In genomic region chr3:90693496-90693895, GRCm38 (mm10) we compare ENCODE assay signal across 25 mouse cellular contexts. TPM values are rescaled to one million over a fixed set of nuclear protein-coding genes. Genes with fewer than 3 reads are reported as not detected.
"Had no signal": no experiment of that assay in that cellular context is flagged by ENCODE, and none has a peak within 500 bp of the region (broad histone marks: within the 10 kb centered on the region; RNA-seq: fewer than 3 reads in every experiment).

No protein-coding gene starts in this region.

- H3K27me3 ChIP-seq: liver, embryonic 13.5 days; neural tube, embryonic 12.5 days; neural tube, embryonic 15.5 days; stomach, embryonic 15.5 days had no signal

- H3K4me2 ChIP-seq: liver, embryonic 13.5 days; lung, embryonic 14.5 days; neural tube, embryonic 12.5 days; neural tube, embryonic 15.5 days; stomach, embryonic 15.5 days had no signal

- ATAC-seq: inflammation-experienced regulatory T-cells, adult 6 months; intestine, embryonic 16.5 days had no signal

- H3K4me3 ChIP-seq: liver, embryonic 13.5 days; midbrain, embryonic 10.5 days; neural tube, embryonic 12.5 days; neural tube, embryonic 15.5 days; stomach, embryonic 15.5 days had no signal

- H3K36me3 ChIP-seq: liver, embryonic 13.5 days; midbrain, embryonic 10.5 days; neural tube, embryonic 12.5 days; neural tube, embryonic 15.5 days; stomach, embryonic 15.5 days had no signal

- H3K9me3 ChIP-seq: liver, embryonic 13.5 days; midbrain, embryonic 10.5 days; neural tube, embryonic 12.5 days; neural tube, embryonic 15.5 days; stomach, embryonic 15.5 days had no signal

- DNase-seq: kidney, adult 18-20 months; kidney, adult 9 months; kidney, postnatal 14 days; kidney, postnatal 4 days; liver, embryonic 13.5 days; lung, embryonic 14.5 days; lung, postnatal 10 days; lung, postnatal 36 days; midbrain, embryonic 14.5 days; retina, postnatal 1 day; right cerebral cortex, postnatal 25 days; spleen, adult 18-20 months; thymus, postnatal 25 days had no signal

- H3K27ac ChIP-seq: liver, embryonic 13.5 days; midbrain, embryonic 10.5 days; neural tube, embryonic 12.5 days; neural tube, embryonic 15.5 days; stomach, embryonic 15.5 days had no signal

- H3K9ac ChIP-seq: liver, embryonic 13.5 days; lung, embryonic 14.5 days; neural tube, embryonic 12.5 days; neural tube, embryonic 15.5 days; stomach, embryonic 15.5 days had no signal

- H3K4me1 ChIP-seq: liver, embryonic 13.5 days; midbrain, embryonic 10.5 days; neural tube, embryonic 12.5 days; neural tube, embryonic 15.5 days; stomach, embryonic 15.5 days had no signal

RNA-seq across cellular contexts. Expression of gene S100a9, which starts 2.0 kb away (rescaled TPM):
- total RNA-seq: layer of hippocampus, adult 18-20 months; left cerebral cortex, postnatal 10 days; left cerebral cortex, postnatal 36 days had no signal
- polyA plus RNA-seq: midbrain, embryonic 10.5 days had no signal

RNA-seq across cellular contexts. Expression of gene S100a8, which starts 24.7 kb away (rescaled TPM):
- total RNA-seq: layer of hippocampus, adult 18-20 months; layer of hippocampus, postnatal 14 days had no signal
- polyA plus RNA-seq: midbrain, embryonic 10.5 days had no signal

RNA-seq across cellular contexts. Expression of gene Pglyrp4, which starts 33.2 kb away (rescaled TPM):
- total RNA-seq: layer of hippocampus, adult 18-20 months; layer of hippocampus, postnatal 14 days; left cerebral cortex, postnatal 10 days; left cerebral cortex, postnatal 36 days had no signal
- polyA plus RNA-seq: inflammation-experienced regulatory T-cells, adult 6 months; intestine, embryonic 16.5 days; kidney, embryonic 16.5 days; limb, embryonic 11.5 days; liver, embryonic 13.5 days; lung, embryonic 14.5 days; midbrain, embryonic 10.5 days; neural tube, embryonic 12.5 days; neural tube, embryonic 15.5 days had no signal

RNA-seq across cellular contexts. Expression of gene S100a7a, which starts 39.7 kb away (rescaled TPM):
- polyA plus RNA-seq: inflammation-experienced regulatory T-cells, adult 6 months; limb, embryonic 11.5 days; liver, embryonic 13.5 days; lung, embryonic 14.5 days; midbrain, embryonic 14.5 days; neural tube, embryonic 12.5 days; neural tube, embryonic 15.5 days had no signal
